Mouse (Mus musculus) macrophage (primary cell): Measurements from ENCODE around the gene Tspan4. TPM values are rescaled to one million over a fixed set of nuclear protein-coding genes. Genes with fewer than 3 reads are reported as not detected.

ENCODE experiments used
- H3K27ac ChIP-seq: fragments of 350-480 bp; formaldehyde crosslinking; 2 replicates; pipeline ENCODE4 v1.9.0; 2021
- H3K36me3 ChIP-seq: fragments of 350-480 bp; formaldehyde crosslinking; 2 replicates; pipeline ENCODE4 v1.9.0; 2021; ENCODE audit errors: inconsistent target
- H3K4me3 ChIP-seq: fragments of 350-480 bp; formaldehyde crosslinking; 2 replicates; pipeline ENCODE4 v1.9.0; 2021; ENCODE audit errors: inconsistent target
- H3K79me2 ChIP-seq: fragments of 350-480 bp; formaldehyde crosslinking; 2 replicates; pipeline ENCODE4 v1.9.0; 2021; ENCODE audit errors: inconsistent target
- whole genome bisulfite sequencing: methylation state at CpG from one replicate; pipeline ENCODE4 v1.1.7; 2026; ENCODE audit warnings: inconsistent platforms; ENCODE audit not compliant: missing documents; 5-methylcytosine and 5-hydroxymethylcytosine counted together
- polyA plus RNA-seq: library from polyadenylated mRNA; stranded (reverse); fragments of 250-400 nt; gene quantifications from 3 replicates; pipeline ENCODE4 v1.2.4, GENCODE M21; 2018; ENCODE audit warnings: inconsistent platforms

Gene Tspan4
- polyA plus RNA-seq, 1 experiment from 2014 or later, result 48.8 TPM

DNA sequence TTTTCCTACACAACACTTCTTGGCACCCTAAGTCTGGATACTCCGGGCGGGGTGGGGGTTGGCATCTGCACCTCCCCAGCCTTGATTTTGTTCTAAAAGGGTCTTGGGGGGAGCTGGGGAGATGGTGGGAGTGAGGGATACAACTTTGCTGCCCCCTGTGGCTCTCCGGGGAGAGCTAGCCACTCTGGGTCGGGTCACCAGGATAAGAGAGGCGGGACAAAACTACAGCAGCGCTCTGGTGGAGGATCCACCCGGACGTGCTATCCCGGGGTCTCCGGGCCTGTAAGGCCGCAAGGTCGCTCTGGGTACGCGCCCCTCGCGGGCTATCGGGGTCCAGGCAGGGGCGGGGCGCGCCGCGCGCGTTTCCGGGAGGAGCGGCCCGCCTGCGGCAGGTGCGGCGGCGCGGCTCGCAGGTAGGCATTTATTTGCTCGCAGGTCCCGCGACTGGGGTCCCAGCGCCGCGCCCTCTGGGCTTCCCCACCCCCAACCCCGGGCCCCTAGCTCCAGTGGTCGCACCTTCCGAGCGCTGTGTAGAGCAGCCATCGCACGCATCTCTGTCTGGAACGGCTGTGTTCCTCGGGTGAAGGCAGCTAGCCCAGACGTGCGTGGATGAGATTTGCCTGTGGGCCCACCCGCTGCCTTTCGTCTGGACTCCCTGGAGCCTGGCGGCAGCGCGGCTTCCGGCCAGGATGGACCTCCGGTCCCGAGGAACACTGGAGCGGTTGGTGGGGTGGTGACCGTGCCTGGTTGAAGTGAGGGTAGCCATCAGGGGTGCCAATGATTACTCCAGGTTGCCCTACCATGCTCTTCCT lies 13.3 kb upstream of the Tspan4 start:
- H3K79me2 ChIP-seq, result peaks cover 17% of the 10 kb centered on the region
- peak overlapping the region; percentile 58 for H3K27ac ChIP-seq
- H3K36me3 ChIP-seq, result peaks cover 15% of the 10 kb centered on the region; the same call in 1 of the 2 replicates
- peak overlapping the region; percentile 38 for H3K4me3 ChIP-seq
- WGBS, result 5% methylated on average over 59 of the region's 59 CpGs

DNA sequence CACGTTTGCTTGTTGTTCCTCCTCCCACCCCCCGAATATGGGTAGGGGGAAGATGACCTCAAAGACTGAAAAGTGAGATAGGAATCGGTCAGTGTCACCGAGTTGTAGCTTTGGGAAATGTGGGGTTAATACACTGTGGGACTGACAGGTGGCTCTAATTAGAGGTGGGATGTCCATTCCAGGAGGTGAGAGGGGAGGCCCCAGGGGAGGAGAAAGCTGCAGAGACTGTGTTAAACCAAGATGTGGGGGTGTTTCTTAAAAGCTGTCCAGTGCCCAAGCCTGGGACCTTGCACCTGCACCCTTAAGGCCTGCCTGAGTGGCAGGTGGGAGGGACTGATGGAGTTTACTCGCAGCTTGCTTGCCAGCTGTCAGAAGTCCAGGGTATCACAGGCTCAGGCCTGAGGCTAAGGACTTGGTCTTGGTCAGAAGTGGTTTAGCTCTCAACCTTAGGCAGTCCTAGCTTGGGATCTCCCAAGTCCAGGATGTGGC lies 12.7 kb upstream of the Tspan4 start:
- H3K4me3 ChIP-seq, result peak overlapping the region; percentile 12
- H3K79me2 ChIP-seq, result peaks cover 11% of the 10 kb centered on the region; the same call in 1 of the 2 replicates
- no peak overlapping the region for H3K27ac ChIP-seq
- peaks cover 15% of the 10 kb centered on the region; the same call in 1 of the 2 replicates for H3K36me3 ChIP-seq
- WGBS, result 49% methylated on average over 5 of the region's 5 CpGs

DNA sequence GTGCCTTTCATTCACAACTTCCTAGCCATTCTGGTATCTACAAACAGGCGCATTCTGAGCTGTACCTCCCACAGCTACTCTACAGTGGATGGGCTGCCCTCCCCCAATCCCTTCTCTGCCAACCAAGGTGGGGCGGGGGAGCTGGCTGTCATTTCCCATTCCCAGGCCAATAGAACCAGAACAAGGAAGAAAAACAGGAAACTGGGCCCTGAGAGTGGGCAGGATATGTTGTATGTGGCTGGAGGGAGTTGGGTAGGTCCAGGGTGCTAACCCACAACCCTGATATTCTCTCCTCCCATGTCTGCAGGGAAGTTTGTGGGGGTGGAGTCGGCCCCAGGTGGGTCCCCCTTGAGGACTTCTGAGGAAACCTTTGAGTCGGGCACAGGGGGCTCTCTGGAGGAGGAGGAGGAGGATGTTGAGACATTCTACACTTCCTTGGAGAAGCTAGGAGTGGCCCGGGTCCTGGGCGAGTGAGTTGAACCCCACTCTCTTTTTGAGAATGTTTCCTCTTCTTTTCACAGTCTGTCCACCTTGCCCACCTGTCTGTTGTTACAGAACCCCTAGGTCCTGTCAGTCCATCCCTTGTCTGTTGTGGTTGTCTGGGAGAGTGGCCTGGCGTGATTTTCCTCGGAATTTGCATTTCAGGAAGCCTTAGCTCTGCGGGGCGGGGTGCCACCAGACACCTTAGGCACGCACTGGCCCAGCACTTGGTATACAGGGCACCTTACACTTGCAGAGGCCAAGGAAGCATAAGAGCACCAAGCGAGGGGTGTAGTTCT lies 11.0 kb upstream of the Tspan4 start:
- Histone ChIP-seq H3K27ac (no peak overlapping the region), H3K4me3 (no peak overlapping the region), H3K79me2 (peaks cover 23% of the 10 kb centered on the region), H3K36me3 (peaks cover 3% of the 10 kb centered on the region; the same call in 1 of the 2 replicates)
- WGBS, result 39% methylated on average over 12 of the region's 12 CpGs

DNA sequence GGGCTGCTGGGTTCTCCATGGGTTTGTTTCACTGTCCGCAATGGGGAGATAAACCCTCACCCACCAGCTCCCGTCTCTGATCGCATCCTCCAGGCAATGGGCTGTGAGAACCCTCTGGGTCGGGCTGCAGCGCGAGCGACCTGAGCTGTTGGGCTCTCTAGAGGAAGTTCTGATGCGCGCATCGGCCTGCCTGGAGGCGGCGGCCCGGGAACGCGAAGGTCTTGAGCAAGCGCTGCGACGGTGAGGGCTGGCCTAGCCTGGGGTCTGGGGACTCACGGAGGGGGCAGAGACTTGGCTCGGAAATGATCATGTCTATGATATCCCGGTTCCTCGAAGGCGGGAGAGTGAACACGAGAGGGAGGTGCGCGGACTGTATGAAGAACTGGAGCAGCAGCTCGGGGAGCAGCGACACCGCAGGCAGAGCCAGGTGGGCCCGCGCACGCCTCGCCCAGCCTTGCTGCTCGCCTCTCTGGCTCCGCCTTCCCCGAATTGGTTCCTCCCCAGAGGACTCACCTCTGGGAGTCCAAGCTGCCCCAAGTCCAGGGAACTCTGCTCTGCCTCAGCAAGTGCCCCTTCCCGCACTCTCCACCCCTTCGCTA lies 10.3 kb upstream of the Tspan4 start:
- Histone ChIP-seq H3K36me3 (no peaks in the 10 kb centered on the region; the same call in 1 of the 2 replicates), H3K27ac (no peak overlapping the region), H3K4me3 (no peak overlapping the region), H3K79me2 (peaks cover 30% of the 10 kb centered on the region)
- 28% methylated on average over 38 of the region's 38 CpGs for WGBS

DNA sequence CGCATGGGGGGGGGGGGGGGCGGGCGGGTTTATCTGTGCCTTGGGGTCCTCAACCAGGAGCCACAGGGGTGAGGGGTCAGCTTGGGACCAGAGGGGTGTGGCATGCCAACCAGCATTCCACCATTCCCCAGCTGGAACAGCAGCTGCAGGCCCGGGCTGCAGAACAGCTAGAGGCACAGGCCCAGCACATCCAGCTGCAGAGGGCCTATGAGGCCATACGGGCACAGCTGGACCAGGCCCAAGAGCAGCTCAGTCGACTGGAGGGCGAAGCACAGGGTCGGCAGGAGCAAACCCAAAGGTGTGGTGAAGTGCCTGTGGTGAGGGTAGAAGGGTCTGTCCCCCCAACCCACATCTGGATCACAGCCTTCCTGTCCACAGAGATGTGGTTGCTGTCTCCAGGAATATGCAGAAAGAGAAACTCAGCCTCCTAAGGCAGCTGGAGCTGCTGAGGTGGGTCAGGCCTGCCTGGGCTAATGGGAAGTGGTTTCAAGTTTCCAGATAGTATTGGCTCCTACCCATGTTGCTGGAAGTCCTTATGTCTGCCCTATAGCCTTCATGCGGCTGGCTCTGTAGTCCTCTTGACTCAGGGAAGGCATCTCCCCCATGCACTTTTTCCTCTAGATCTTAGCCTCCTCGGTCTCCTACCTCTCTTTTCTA lies 9.5 kb upstream of the Tspan4 start:
- H3K36me3 ChIP-seq, result peaks cover 6% of the 10 kb centered on the region; the same call in 1 of the 2 replicates
- H3K27ac ChIP-seq, result peak overlapping the region; percentile 78
- 57% methylated on average over 9 of the region's 10 CpGs for WGBS
- H3K4me3 ChIP-seq, result peak overlapping the region; percentile 2; the same call in 1 of the 2 replicates
- peaks cover 38% of the 10 kb centered on the region for H3K79me2 ChIP-seq

DNA sequence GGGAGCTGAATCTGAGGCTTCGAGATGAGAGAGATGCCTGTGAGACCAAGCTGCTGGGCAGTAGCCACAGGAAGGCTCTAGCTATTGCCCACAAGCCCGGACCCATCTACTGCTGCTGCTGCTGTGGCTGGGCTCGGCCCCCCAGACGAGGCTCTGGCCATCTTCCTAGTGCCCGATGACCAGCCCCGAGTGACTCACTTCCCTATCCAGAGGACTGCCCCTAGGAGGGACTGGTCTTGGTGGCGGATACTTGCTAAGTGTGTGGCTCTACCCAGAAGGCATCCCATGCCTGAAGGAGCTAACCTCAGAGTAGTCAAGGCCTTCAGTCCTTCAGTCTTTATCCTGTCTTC lies 9.0 kb upstream of the Tspan4 start:
- peaks cover 40% of the 10 kb centered on the region for H3K79me2 ChIP-seq
- peaks cover 9% of the 10 kb centered on the region; the same call in 1 of the 2 replicates for H3K36me3 ChIP-seq
- WGBS, result 31% methylated on average over 6 of the region's 7 CpGs
- peak overlapping the region; percentile 78 for H3K27ac ChIP-seq
- H3K4me3 ChIP-seq, result peak overlapping the region; percentile 2; the same call in 1 of the 2 replicates

DNA sequence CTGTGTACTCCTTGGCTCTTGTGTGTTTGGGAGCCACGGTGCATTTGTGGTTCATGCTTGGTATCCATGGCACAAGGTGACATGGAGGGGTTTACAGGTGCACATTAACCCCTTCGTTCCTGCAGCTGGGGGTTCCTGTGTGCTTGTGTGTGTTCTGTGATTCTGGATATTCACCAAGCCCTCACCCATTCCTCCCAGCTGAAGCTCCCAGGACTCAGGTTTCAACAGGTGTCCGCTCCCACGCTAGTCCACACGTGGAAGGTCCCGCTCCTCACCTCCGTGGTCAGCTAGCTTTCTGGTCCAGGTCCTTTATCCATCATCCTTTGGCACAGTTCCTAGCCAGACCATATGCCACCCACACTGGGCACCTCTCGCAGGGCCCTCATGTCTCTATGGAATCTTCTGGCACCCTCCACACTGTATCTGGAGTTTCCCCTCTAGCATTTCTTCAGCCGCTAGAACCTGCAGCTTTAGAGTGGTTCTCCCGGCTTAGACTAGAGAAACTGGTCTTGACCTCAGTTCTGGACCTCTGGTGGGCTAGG lies 8.4 kb upstream of the Tspan4 start:
- 76% methylated on average over 10 of the region's 10 CpGs for WGBS

DNA sequence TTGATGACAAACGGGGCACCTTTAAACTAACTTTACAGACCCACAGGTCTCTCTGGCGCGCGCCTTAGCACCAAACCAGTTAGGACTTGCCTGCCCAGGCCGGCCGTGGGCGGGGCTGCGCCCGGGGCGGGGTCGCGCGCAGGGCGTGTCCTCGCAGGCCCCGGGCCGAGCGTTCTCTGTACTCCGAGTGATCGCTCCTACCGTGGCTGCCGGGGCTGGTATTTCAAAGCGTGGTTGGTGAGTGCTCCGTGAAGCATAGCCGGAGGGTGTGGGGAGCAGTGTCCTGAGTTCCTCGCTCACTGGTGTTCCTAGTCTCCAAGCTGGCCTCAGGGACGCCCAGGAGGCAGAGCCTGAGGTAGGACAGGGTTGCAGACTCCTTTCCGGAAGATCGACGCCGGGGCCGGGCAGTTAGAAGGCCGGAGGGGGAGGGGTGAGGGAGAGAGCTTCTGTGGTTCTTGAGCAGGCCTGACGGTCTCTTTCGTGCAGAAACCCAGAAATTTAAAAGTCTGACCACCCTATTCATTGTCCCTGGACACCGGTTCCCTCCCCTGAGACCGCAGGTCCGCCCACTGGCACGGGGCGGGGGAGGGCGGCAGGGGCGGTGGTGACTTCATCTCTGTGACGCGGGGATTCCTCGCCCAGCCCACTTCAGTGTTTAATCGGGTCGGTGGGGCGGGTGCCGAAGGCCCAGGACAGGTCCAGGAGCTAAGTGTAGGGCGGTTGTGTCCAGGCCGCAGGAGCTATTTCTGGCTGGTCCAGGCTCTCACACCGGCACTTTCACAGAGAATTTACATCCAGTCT lies 7.6 kb upstream of the Tspan4 start, which contains the start of gene Cd151:
Gene Cd151, plus strand, starts transcription at position 163 of the 801 bp plus-strand sequence.
- 1% methylated on average over 46 of the region's 52 CpGs for WGBS
- Histone ChIP-seq H3K79me2 (peaks cover 38% of the 10 kb centered on the region), H3K36me3 (peaks cover 16% of the 10 kb centered on the region; the same call in 1 of the 2 replicates), H3K4me3 (peak within 1 kb of the TSS; percentile 92), H3K27ac (peak within 1 kb of the TSS; percentile 82)

More for the DNA sequence above, 8.4 kb upstream of the Tspan4 start:
- Histone ChIP-seq H3K4me3 (no peak overlapping the region; the same call in 1 of the 2 replicates), H3K27ac (peak overlapping the region; percentile 78), H3K36me3 (peaks cover 12% of the 10 kb centered on the region; the same call in 1 of the 2 replicates), H3K79me2 (peaks cover 40% of the 10 kb centered on the region)

DNA sequence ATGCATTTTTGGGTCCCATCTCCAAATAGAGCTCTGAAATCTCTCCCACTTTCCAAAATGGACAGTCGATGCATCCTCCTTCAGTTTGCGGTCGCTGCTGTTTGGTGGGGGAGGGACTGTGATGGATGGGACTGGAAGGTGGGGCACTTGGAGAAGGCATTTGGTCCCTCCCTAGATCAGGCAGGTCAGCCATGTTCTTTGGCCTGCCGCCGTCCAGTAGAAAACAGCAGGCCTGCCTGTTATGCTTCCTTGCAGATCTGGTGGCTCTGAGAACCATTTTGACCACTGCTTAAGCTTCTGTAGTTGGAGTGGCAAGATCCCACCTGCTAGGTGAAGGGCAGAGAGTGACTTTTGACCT lies 6.9 kb upstream of the Tspan4 start:
- H3K79me2 ChIP-seq, result peaks cover 44% of the 10 kb centered on the region
- 36% methylated on average over 5 of the region's 5 CpGs for WGBS
- peak overlapping the region; percentile 92 for H3K4me3 ChIP-seq
- H3K36me3 ChIP-seq, result peaks cover 17% of the 10 kb centered on the region; the same call in 1 of the 2 replicates
- H3K27ac ChIP-seq, result peak overlapping the region; percentile 82

DNA sequence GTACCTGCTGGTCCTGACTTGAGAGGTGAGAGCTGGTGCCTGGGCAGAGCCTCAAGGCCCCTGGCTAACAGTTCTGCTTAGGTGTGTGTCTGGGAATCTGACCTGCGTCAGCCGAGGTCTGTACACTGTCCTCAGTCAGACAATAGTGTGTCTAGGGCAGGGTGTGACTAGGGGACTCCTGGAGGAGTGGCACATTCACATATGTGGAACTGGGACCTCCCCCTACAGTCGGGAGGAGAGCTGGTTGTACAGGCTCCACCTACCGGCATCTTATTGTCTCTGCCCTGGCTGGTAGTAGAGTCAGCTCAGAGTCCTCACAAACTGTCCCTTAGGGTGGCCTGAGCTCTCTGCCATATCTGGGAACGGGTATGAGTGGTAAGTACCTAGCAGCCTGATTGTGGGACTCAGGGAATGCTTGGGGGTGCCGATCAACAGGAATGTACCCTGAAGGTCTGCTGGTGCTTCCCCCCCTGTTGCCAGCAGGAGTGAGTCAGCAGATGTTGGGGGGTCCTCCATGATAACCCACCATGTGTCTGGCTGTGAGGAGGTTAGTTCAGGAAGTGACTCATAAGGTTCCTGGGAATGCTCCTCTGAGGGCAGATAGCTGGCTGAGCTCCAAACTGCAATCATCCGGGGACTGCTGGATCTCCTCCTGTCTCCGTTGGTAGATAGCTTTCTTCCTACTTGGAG lies 6.4 kb upstream of the Tspan4 start:
- WGBS, result 4% methylated on average over 8 of the region's 8 CpGs
- H3K79me2 ChIP-seq, result peaks cover 50% of the 10 kb centered on the region
- peak overlapping the region; percentile 82 for H3K27ac ChIP-seq
- peak overlapping the region; percentile 92 for H3K4me3 ChIP-seq
- peaks cover 17% of the 10 kb centered on the region; the same call in 1 of the 2 replicates for H3K36me3 ChIP-seq

DNA sequence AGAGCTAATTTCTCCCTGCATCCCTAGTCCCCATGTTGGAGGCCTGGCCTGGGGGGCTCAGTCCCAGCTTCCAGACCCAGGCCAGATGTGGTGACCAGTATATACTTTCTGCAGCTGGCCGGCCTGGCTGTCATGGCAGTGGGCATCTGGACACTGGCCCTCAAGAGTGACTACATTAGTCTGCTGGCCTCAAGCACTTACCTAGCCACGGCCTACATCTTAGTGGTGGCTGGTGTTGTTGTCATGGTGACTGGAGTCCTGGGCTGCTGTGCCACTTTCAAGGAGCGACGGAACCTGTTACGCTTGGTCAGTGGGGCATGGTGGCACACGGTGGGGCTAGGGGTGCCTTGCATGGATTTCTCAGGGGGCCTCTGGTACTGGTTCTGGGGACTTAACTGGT lies 5.7 kb upstream of the Tspan4 start:
- Histone ChIP-seq H3K27ac (peak overlapping the region; percentile 82), H3K4me3 (peak overlapping the region; percentile 92), H3K79me2 (peaks cover 56% of the 10 kb centered on the region), H3K36me3 (peaks cover 17% of the 10 kb centered on the region; the same call in 1 of the 2 replicates)
- WGBS, result 97% methylated on average over 6 of the region's 6 CpGs

DNA sequence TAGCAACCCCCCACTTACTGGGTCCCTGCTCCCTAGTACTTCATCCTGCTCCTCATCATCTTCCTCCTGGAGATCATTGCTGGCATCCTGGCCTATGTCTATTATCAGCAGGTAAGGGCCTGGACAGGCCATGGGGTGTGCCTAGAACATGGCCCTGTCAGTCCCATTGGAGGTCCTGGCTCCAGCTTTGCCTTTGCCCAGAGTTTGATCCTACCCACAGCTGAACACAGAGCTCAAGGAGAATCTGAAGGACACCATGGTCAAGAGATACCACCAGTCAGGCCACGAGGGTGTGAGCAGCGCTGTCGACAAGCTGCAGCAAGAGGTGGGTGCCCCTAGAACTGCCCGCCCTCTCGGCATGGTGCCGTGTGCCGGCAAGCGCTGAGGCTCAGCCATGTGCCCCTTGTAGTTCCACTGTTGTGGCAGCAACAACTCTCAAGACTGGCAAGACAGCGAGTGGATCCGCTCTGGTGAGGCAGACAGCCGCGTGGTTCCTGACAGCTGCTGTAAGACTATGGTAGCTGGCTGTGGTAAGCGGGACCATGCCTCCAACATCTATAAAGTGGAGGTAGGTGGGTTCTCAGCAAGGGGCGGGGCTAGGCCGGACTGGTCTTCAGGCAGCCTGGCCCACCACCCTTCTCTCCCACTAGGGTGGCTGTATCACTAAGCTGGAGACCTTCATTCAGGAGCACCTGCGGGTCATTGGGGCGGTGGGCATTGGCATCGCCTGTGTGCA lies 5.0 kb upstream of the Tspan4 start:
- Histone ChIP-seq H3K79me2 (peaks cover 62% of the 10 kb centered on the region), H3K27ac (no peak overlapping the region; the same call in 1 of the 2 replicates), H3K4me3 (no peak overlapping the region), H3K36me3 (peaks cover 17% of the 10 kb centered on the region; the same call in 1 of the 2 replicates)
- 94% methylated on average over 17 of the region's 18 CpGs for WGBS
